9 mouse cellular contexts compared by ENCODE assay signal in genomic region chr19:56565358-56565757, GRCm38 (mm10). TPM values are rescaled to one million over a fixed set of nuclear protein-coding genes. Genes with fewer than 3 reads are reported as not detected.
DNase-seq lines count a peak whose midpoint lies in the region; ATAC-seq and TF ChIP-seq lines count a peak whose summit lies in the region.
"Had no signal": no experiment of that assay in that cellular context is flagged by ENCODE, and none has a peak within 500 bp of the region (broad histone marks: within the 10 kb centered on the region; RNA-seq: fewer than 3 reads in every experiment).

No protein-coding gene starts in this region.

- no peaks in the 10 kb centered on the region for H3K4me1 ChIP-seq in ES-Bruce4 (ENCODE audit: control insufficient read depth, insufficient read depth, low read length)
- peaks cover 8% of the 10 kb centered on the region; the same call in 1 of the 2 replicates for H3K4me1 ChIP-seq in liver, postnatal 0 days (ENCODE audit: insufficient read depth)

- no peaks in the 10 kb centered on the region for H3K36me3 ChIP-seq in ES-Bruce4 (ENCODE audit: control insufficient read depth, insufficient read depth, low read length, poor library complexity, severe bottlenecking)
- H3K36me3 ChIP-seq in liver, postnatal 0 days (replicated peaks; ENCODE audit: insufficient read depth, low read length) = peaks cover 4% of the 10 kb centered on the region; the same call in 1 of the 2 replicates

- no peak for ATAC-seq in liver, postnatal 0 days

- TF ChIP-seq CTCF in ES-Bruce4 (IDR thresholded peaks at IDR 0.05; ENCODE audit: low read depth, low read length) = peak; percentile 28
- peak; percentile 60 for TF ChIP-seq CTCF in liver, postnatal 0 days (IDR thresholded peaks at IDR 0.05; ENCODE audit: low read depth)

- TF ChIP-seq POLR2A in ES-Bruce4 (IDR thresholded peaks at IDR 0.05; ENCODE audit: insufficient read depth, low read length) = no peak

- H3K27me3 ChIP-seq in ES-Bruce4 (ENCODE audit: control insufficient read depth, insufficient read depth, low read length, poor library complexity, severe bottlenecking) = no peaks in the 10 kb centered on the region
- no peaks in the 10 kb centered on the region for H3K27me3 ChIP-seq in liver, postnatal 0 days (ENCODE audit: insufficient read depth, low read length)

- H3K9ac ChIP-seq in ES-Bruce4 (ENCODE audit: low read depth, poor library complexity, severe bottlenecking) = no peak overlapping the region
- no peak overlapping the region for H3K9ac ChIP-seq in liver, postnatal 0 days (replicated peaks)

- DNase-seq in embryo, embryonic 10 days (ENCODE audit: low spot score) = peak; percentile 21
- DNase-seq in embryo, embryonic 9.5 days (ENCODE audit: extremely low spot score) = no peak
- peak; percentile 15 for DNase-seq in left cerebral cortex, postnatal 4 days
- no peak for DNase-seq in left cerebral cortex, adult 9 months (ENCODE audit: low spot score in 2 of 2)
- no peak for DNase-seq in liver, postnatal 0 days
- DNase-seq in gastrocnemius, adult 18-20 months (ENCODE audit: low spot score) = no peak
- DNase-seq in gastrocnemius, postnatal 36 days = no peak

- 67% methylated on average over 6 of the region's 6 CpGs for WGBS in liver, postnatal 0 days (ENCODE audit: insufficient replicate concordance)

- no peak overlapping the region for H3K4me2 ChIP-seq in liver, postnatal 0 days (ENCODE audit: low read depth, low read length)

- no peak overlapping the region for H3K27ac ChIP-seq in ES-Bruce4 (ENCODE audit: insufficient read depth, low read length)
- H3K27ac ChIP-seq in liver, postnatal 0 days (ENCODE audit: low read depth) = no peak overlapping the region

- H3K4me3 ChIP-seq in ES-Bruce4 (ENCODE audit: low read depth, low read length) = no peak overlapping the region
- H3K4me3 ChIP-seq in liver, postnatal 0 days (ENCODE audit: low read depth, low read length) = no peak overlapping the region
- H3K4me3 ChIP-seq: erythroblast, embryonic 14.5 days had no signal

- H3K9me3 ChIP-seq in ES-Bruce4 (replicated peaks; ENCODE audit: control insufficient read depth, insufficient read depth, low read length, poor library complexity, severe bottlenecking) = no peaks in the 10 kb centered on the region
- H3K9me3 ChIP-seq in liver, postnatal 0 days (ENCODE audit: low read length) = no peaks in the 10 kb centered on the region

- no peak for TF ChIP-seq EP300 in ES-Bruce4 (IDR thresholded peaks at IDR 0.05; ENCODE audit: insufficient read depth, low read depth, low read length)
- TF ChIP-seq EP300 in liver, postnatal 0 days (IDR thresholded peaks at IDR 0.05; ENCODE audit: low read depth) = no peak

- intact Hi-C loops in left cerebral cortex, postnatal 4 days (cut with DNase I) = loop anchor here (5.0 kb wide), 1 partner anchor 212 kb away; no protein-coding TSS in a partner anchor
- intact Hi-C loops in gastrocnemius, postnatal 36 days (cut with DNase I) = no loop called here

RNA-seq across cellular contexts. Expression of gene Nhlrc2, which starts 17.3 kb away (rescaled TPM):
- 10 to 100 TPM; 15.6 to 17.2 TPM for total RNA-seq in left cerebral cortex, postnatal 4 days (2021)
- 18.0 and 27.8 TPM in 2 replicates for polyA plus RNA-seq in ES-Bruce4 (2011; ENCODE audit: insufficient read depth, insufficient read length, low read depth, missing spikeins)
- polyA plus RNA-seq in liver, postnatal 0 days (2015; fragmentation: Nextera tagmentation; extraction: Ambion mirVana) = 6.5 and 6.6 TPM in 2 replicates
- total RNA-seq in gastrocnemius, adult 18-20 months (2021) = 1 to 10 TPM; 8.1 to 8.2 TPM
- total RNA-seq in gastrocnemius, postnatal 36 days (2021) = 1 to 10 TPM; 8.5 to 9.1 TPM

RNA-seq across cellular contexts. Expression of gene Dclre1a, which starts 17.3 kb away (rescaled TPM):
- 10 to 100 TPM; 11.5 to 13.8 TPM for total RNA-seq in left cerebral cortex, postnatal 4 days (2021)
- 14.0 and 16.0 TPM in 2 replicates for polyA plus RNA-seq in ES-Bruce4 (2011; ENCODE audit: insufficient read depth, insufficient read length, low read depth, missing spikeins)
- 12.1 and 14.8 TPM in 2 replicates for polyA plus RNA-seq in liver, postnatal 0 days (2015; fragmentation: Nextera tagmentation; extraction: Ambion mirVana)
- 1 to 10 TPM; 3.5 to 3.9 TPM for total RNA-seq in gastrocnemius, adult 18-20 months (2021)
- 1 to 10 TPM; 2.1 to 3.8 TPM for total RNA-seq in gastrocnemius, postnatal 36 days (2021)

Comparison
In these comparisons a context has a peak if more than half of its experiments do, and no peak if none do; other contexts are left out.
1. DNase-seq: peak in embryo, embryonic 10 days (single experiment) and left cerebral cortex, postnatal 4 days (single experiment); none in embryo, embryonic 9.5 days (single experiment), left cerebral cortex, adult 9 months (0 of 2), liver, postnatal 0 days (single experiment), gastrocnemius, adult 18-20 months (single experiment) and gastrocnemius, postnatal 36 days (0 of 2).